Mouse (Mus musculus) frontal cortex, postnatal 14 days (tissue): Measurements from ENCODE around the gene Bik.
"Not testable (repeated sequence)": the region's sequence is repeated elsewhere in the genome, so short reads cannot be mapped to it uniquely, and the experiment has no call there.

ENCODE experiments used
- DNase-seq, 2 experiments: peaks; one replicate each; pipeline ENCODE4 v3.0.0; 2022; ENCODE audit warnings: low spot score in 2 of 2

Gene Bik

GRCm38 (mm10) chr15:83526424-83527091 is at the start of gene Bik:
Bik (plus strand) TSS chr15:83526862.
- no peak for DNase-seq

GRCm38 (mm10) chr15:83478096-83478495 is 48.6 kb upstream of the Bik start:
- no peak for DNase-seq

- DNase-seq = no peak
These were observed 46.8 kb upstream of the Bik start for GRCm38 (mm10) chr15:83479818-83480217.

GRCm38 (mm10) chr15:83481236-83481780 is 45.4 kb upstream of the Bik start:
- DNase-seq = no peak

GRCm38 (mm10) chr15:83482645-83483224 is 43.9 kb upstream of the Bik start:
- DNase-seq = no peak

- DNase-seq = no peak
These were observed 43.2 kb upstream of the Bik start for GRCm38 (mm10) chr15:83483482-83483881.

GRCm38 (mm10) chr15:83484311-83484710 is 42.4 kb upstream of the Bik start:
- no peak for DNase-seq

- peak in 1 of 2 experiments; percentile 14 for DNase-seq
These were observed 39.1 kb upstream of the Bik start for GRCm38 (mm10) chr15:83487477-83488115.

- DNase-seq = no peak
These were observed 37.2 kb upstream of the Bik start for GRCm38 (mm10) chr15:83489471-83489870.

- no peak for DNase-seq
These were observed 34.8 kb upstream of the Bik start for GRCm38 (mm10) chr15:83491891-83492290.

- no peak for DNase-seq
These were observed 32.6 kb upstream of the Bik start for GRCm38 (mm10) chr15:83493856-83494571.

- DNase-seq = no peak
These were observed 32.1 kb upstream of the Bik start for GRCm38 (mm10) chr15:83494572-83494920.

GRCm38 (mm10) chr15:83495195-83495594 is 31.5 kb upstream of the Bik start:
- no peak for DNase-seq

GRCm38 (mm10) chr15:83495787-83496367 is 30.8 kb upstream of the Bik start:
- no peak for DNase-seq

GRCm38 (mm10) chr15:83497299-83497698 is 29.4 kb upstream of the Bik start:
- DNase-seq = no peak

GRCm38 (mm10) chr15:83499211-83499755 is 27.4 kb upstream of the Bik start:
- no peak for DNase-seq

- DNase-seq = no peak
These were observed 26.3 kb upstream of the Bik start for GRCm38 (mm10) chr15:83500352-83500751.

GRCm38 (mm10) chr15:83501483-83501882 is 25.2 kb upstream of the Bik start:
- not testable (repeated sequence) for DNase-seq

GRCm38 (mm10) chr15:83509950-83510804 is 16.5 kb upstream of the Bik start:
- no peak for DNase-seq

- DNase-seq = peak; percentile 88 to 93
These were observed 15.8 kb upstream of the Bik start, which contains the start of gene Ttll1 for GRCm38 (mm10) chr15:83510805-83511405. Ttll1 (minus strand) TSS chr15:83510893.
